Mouse (Mus musculus) midbrain, embryonic 13.5 days (tissue): ENCODE measurements around the gene Mnd1. TPM values are rescaled to one million over a fixed set of nuclear protein-coding genes. Genes with fewer than 3 reads are reported as not detected.

ENCODE experiments used
- ATAC-seq: fragments of 200-750 bp; cut with Nextera tagmentation; 2 replicates; pipeline ENCODE4 v1.8.0; 2017; ENCODE audit warnings: mild to moderate bottlenecking, moderate TSS enrichment, moderate library complexity
- H3K27ac ChIP-seq: fragments of 300-500 bp; sonication (generic); 2 replicates; pipeline ENCODE4 v1.5.1; 2015; ENCODE audit warnings: inconsistent platforms, mild to moderate bottlenecking, moderate library complexity
- H3K27me3 ChIP-seq: fragments of 300-500 bp; sonication (generic); 2 replicates; pipeline ENCODE4 v1.6.1; 2015; ENCODE audit warnings: mild to moderate bottlenecking, inconsistent platforms
- H3K36me3 ChIP-seq: fragments of 300-500 bp; sonication (generic); 2 replicates; pipeline ENCODE4 v1.6.1; 2015; ENCODE audit warnings: mild to moderate bottlenecking, inconsistent platforms
- H3K4me1 ChIP-seq: fragments of 300-500 bp; sonication (generic); replicated peaks from 2 replicates; pipeline ENCODE4 v1.6.1; 2015; ENCODE audit warnings: inconsistent platforms
- H3K4me2 ChIP-seq: fragments of 300-500 bp; sonication (generic); replicated peaks from 2 replicates; pipeline ENCODE4 v1.6.1; 2015; ENCODE audit warnings: moderate library complexity, mild to moderate bottlenecking, inconsistent platforms
- H3K4me3 ChIP-seq: fragments of 300-500 bp; sonication (generic); replicated peaks from 2 replicates; pipeline ENCODE4 v1.5.1; 2015; ENCODE audit warnings: mild to moderate bottlenecking, inconsistent platforms
- H3K9ac ChIP-seq: fragments of 300-500 bp; sonication (generic); replicated peaks from 2 replicates; pipeline ENCODE4 v1.6.1; 2015; ENCODE audit warnings: mild to moderate bottlenecking, inconsistent platforms
- H3K9me3 ChIP-seq: fragments of 300-500 bp; sonication (generic); 2 replicates; pipeline ENCODE4 v1.6.1; 2016; ENCODE audit warnings: mild to moderate bottlenecking, inconsistent platforms
- WGBS: fragments of 180-500 bp; shearing (Covaris S2); methylation state at CpG from one replicate; pipeline ENCODE4 v1.1.7; 2015; 5-methylcytosine and 5-hydroxymethylcytosine counted together
- polyA plus RNA-seq: library from polyadenylated mRNA; unstranded; fragments of >200 nt; fragmentation: Nextera tagmentation; extraction: Ambion mirVana; gene quantifications from 2 replicates; pipeline ENCODE4 v1.2.1, GENCODE M21; 2015

The Mnd1 gene
- polyA plus RNA-seq, 1 experiment from 2014 or later: 2.7 TPM

DNA sequence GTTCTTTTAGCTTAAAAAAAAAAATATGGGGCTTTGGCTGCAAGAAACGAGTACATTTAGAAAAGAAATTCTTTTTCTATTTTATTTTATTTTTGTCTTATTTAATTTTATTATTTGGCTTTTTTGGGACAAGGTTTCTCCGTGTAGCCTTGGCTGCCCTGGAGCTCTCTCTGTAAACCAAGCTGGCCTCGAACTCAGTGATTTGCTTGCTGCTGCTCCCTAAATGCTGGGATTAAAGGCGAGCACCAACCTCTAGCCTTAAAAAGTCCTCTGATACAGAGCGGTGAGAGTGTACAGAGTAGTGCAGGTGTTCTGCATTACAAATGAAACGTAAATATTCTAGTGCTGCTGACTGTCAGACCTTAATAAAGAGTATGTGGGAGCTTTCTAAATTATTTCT, 519 bp upstream of the Mnd1 start:
- Histone ChIP-seq H3K9me3 (no peaks in the 10 kb centered on the region), H3K27me3 (no peaks in the 10 kb centered on the region), H3K27ac (no peak overlapping the region; the same call in 1 of the 2 replicates), H3K4me2 (peak overlapping the region; percentile 92), H3K4me3 (no peak overlapping the region), H3K4me1 (peaks cover 15% of the 10 kb centered on the region), H3K9ac (no peak overlapping the region), H3K36me3 (peaks cover 20% of the 10 kb centered on the region)
- 54% methylated on average over 6 of the region's 6 CpGs for WGBS
- no peak for ATAC-seq

DNA sequence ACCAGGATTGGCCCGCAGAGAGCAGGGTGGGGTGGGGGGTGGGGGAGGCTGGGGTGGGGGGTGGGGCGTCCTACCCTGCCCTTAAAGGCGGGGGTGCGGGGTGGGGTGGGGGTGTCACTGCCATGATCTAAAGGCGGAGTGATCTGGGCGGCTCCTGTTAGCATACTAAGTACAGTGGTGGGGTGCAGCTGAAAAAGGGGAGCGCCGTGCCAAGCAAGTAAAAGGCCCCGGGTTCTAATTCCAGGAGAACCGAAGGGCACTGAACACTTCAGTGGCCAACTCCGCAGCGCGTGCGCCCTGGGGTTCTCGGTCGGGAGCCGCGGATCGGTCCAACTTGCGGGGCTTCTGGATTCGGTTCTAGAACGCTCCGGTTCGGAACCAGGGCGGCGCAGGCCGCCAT, 440 bp downstream of the Mnd1 start:
- Histone ChIP-seq H3K36me3 (peaks cover 15% of the 10 kb centered on the region), H3K4me1 (peaks cover 15% of the 10 kb centered on the region), H3K27ac (no peak overlapping the region), H3K4me3 (peak overlapping the region; percentile 49), H3K9me3 (no peaks in the 10 kb centered on the region), H3K9ac (peak overlapping the region; percentile 61), H3K4me2 (peak overlapping the region; percentile 92), H3K27me3 (no peaks in the 10 kb centered on the region)
- no peak; the same call in 1 of the 2 replicates for ATAC-seq
- WGBS: under 1% methylated on average over 27 of the region's 27 CpGs

DNA sequence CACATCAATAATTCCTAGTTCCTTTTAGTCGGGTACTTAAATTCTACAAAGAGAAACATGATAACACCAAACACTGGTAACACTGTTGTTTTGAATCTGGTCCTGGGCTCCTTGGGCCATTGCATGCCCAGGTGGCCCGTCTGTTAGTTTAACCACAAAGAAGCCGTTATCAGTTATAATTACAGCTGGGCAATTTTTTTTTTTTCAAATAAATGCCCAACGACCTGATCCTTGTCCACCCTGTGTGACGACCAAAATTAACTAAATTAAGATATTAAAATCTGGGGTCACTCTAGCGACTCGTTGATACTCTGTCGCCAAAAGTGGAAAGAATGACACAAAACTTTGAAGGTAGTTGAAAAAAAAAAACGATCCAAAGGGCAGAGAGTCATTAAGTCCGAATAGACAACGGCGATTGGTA, 855 bp downstream of the Mnd1 start:
- Histone ChIP-seq H3K36me3 (peaks cover 11% of the 10 kb centered on the region), H3K4me2 (peak overlapping the region; percentile 92; the same call in 1 of the 2 replicates), H3K4me3 (no peak overlapping the region; the same call in 1 of the 2 replicates), H3K4me1 (peaks cover 15% of the 10 kb centered on the region), H3K9ac (no peak overlapping the region), H3K27ac (no peak overlapping the region), H3K9me3 (no peaks in the 10 kb centered on the region), H3K27me3 (no peaks in the 10 kb centered on the region)
- 13% methylated on average over 12 of the region's 12 CpGs for WGBS
- no peak for ATAC-seq

DNA sequence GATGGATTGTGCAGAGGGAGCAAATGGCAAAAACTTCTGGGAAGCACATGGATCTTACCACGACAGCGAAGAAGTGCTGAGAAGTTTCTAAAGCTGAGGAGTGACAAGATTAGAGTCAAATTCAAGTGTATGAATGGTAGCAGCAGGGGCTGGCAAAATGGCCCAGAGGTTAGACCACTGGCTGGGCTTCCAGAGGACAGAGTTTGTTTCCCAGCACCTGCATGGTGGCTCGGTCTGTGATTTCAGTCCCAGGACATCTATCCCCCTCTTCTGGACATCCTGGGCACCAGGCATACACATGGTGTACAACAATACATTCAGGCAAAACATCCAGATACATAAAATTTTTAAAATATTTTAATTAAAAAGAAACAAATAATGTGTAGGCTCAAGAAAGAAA, 5.8 kb downstream of the Mnd1 start:
- Histone ChIP-seq H3K4me3 (no peak overlapping the region), H3K4me2 (no peak overlapping the region), H3K27me3 (no peaks in the 10 kb centered on the region), H3K27ac (no peak overlapping the region), H3K9ac (no peak overlapping the region), H3K36me3 (no peaks in the 10 kb centered on the region), H3K4me1 (no peaks in the 10 kb centered on the region), H3K9me3 (no peaks in the 10 kb centered on the region)
- ATAC-seq: no peak
- WGBS: 96% methylated on average over 3 of the region's 3 CpGs

DNA sequence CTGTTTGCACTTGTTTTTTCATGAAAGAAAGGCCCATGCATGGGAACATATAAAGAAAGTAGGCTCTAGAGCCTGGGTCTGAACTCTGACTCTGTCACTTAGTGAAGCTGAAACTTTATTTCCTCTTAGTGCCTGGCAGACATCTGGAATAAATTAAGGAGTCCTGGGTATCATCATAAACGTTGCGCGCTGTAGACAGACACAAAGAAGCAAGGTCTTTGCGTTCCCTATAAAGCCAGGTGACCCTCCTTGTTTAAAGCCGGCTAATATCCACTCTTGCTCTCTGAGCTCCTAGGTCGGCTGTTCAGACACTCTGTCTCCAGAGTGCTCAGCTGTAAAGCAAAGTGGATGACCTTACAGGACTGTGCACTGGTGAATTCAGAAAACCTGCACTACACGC, 14.6 kb downstream of the Mnd1 start:
- no peaks in the 10 kb centered on the region for H3K4me1 ChIP-seq
- H3K4me3 ChIP-seq: no peak overlapping the region
- H3K9me3 ChIP-seq: no peaks in the 10 kb centered on the region
- no peak overlapping the region for H3K27ac ChIP-seq
- no peaks in the 10 kb centered on the region for H3K27me3 ChIP-seq
- no peak for ATAC-seq
- no peaks in the 10 kb centered on the region for H3K36me3 ChIP-seq
- 82% methylated on average over 7 of the region's 7 CpGs for WGBS
- H3K9ac ChIP-seq: no peak overlapping the region
- H3K4me2 ChIP-seq: no peak overlapping the region

DNA sequence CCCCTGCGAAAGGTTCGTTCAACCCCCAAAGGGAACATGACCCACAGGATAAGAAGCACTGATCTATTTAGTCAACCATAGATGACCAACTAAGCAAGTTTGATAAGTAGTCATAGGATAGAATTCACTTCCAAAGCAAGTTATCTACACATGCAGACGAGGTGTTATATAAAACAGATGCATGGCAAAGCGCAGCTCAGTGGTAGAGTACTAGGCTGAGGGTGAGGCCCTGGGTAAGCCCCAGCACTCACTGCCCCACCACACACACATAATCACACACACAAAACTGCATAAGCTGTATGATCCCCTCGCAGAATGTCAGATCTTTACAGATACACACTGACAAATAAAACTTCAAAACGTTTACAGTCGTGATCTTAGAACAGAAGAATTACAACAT, 19.1 kb downstream of the Mnd1 start:
- Histone ChIP-seq H3K4me3 (no peak overlapping the region), H3K9ac (no peak overlapping the region), H3K4me1 (no peaks in the 10 kb centered on the region), H3K27me3 (no peaks in the 10 kb centered on the region), H3K27ac (no peak overlapping the region), H3K36me3 (no peaks in the 10 kb centered on the region), H3K4me2 (no peak overlapping the region), H3K9me3 (no peaks in the 10 kb centered on the region)
- WGBS: 90% methylated on average over 7 of the region's 7 CpGs
- ATAC-seq: no peak

DNA sequence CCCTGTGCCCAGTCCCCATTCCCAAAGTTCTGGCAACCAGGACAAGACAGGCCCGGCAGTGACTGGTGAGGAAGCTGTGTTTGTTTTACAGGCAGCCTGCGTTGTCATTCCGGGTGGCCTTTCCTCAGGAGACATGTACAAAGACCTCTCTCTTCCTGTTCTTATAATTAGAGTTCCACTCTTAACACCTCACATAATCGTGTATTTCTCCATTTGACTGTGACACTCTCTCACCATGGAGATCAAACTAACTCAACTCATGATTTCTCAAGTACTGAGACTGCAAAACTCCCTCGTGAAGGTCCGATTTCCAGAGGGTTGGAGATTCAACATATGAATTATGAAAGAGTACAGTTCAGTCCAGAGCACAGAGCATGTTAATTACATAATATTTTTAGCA, 19.7 kb downstream of the Mnd1 start:
- no peak overlapping the region for H3K4me3 ChIP-seq
- 77% methylated on average over 6 of the region's 6 CpGs for WGBS
- no peaks in the 10 kb centered on the region for H3K9me3 ChIP-seq
- no peak overlapping the region for H3K4me2 ChIP-seq
- H3K36me3 ChIP-seq: no peaks in the 10 kb centered on the region
- no peak overlapping the region for H3K9ac ChIP-seq
- H3K27ac ChIP-seq: no peak overlapping the region
- H3K4me1 ChIP-seq: no peaks in the 10 kb centered on the region
- ATAC-seq: no peak
- no peaks in the 10 kb centered on the region for H3K27me3 ChIP-seq

DNA sequence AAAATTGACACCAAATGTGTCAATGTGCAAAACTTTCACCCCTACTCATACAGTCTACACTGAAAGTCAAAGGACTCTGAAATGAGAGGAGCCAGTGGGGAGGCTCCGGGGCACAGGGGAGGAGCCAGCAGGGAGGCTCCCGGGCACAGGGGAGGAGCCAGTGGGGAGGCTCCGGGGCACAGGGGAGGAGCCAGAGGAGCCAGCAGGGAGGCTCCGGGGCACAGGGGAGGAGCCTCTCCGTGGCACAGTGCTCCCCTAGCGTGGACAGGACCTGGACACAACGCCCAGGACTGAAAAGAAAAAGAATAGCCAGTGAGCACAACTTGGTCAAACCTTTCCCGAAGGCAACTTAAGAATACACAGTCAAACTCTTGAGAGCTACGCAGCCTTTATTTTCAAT, 20.2 kb downstream of the Mnd1 start:
- Histone ChIP-seq H3K36me3 (no peaks in the 10 kb centered on the region), H3K27ac (no peak overlapping the region), H3K4me2 (no peak overlapping the region), H3K9me3 (no peaks in the 10 kb centered on the region), H3K9ac (no peak overlapping the region), H3K4me1 (no peaks in the 10 kb centered on the region), H3K27me3 (no peaks in the 10 kb centered on the region), H3K4me3 (no peak overlapping the region)
- 32% methylated on average over 9 of the region's 9 CpGs for WGBS
- 0 out of 2 replicates have a peak, but pooled peaks have one; percentile 34 for ATAC-seq

DNA sequence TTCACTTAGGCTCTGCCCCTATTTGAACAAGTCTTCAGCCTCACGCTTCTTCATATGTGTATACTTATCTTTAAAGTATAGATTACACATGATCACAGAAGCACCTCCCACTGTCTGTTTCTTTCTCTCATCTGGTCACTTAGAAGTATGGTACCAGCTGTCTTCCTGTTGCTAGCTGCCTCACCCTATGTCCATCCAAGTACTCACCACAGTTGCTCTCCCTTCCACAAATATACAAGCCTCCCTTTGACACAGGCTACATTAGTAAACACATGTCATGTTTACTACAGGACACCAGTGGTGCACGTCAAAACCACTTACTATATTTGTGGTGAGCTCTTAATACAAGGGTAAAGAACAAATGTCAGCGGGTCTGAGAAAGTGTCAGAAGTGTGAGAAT, 24.2 kb downstream of the Mnd1 start:
- Histone ChIP-seq H3K36me3 (no peaks in the 10 kb centered on the region), H3K9me3 (no peaks in the 10 kb centered on the region), H3K27me3 (no peaks in the 10 kb centered on the region), H3K9ac (no peak overlapping the region), H3K4me3 (no peak overlapping the region), H3K27ac (no peak overlapping the region), H3K4me1 (no peaks in the 10 kb centered on the region), H3K4me2 (no peak overlapping the region)
- WGBS: 93% methylated on average over 3 of the region's 3 CpGs
- ATAC-seq: no peak

DNA sequence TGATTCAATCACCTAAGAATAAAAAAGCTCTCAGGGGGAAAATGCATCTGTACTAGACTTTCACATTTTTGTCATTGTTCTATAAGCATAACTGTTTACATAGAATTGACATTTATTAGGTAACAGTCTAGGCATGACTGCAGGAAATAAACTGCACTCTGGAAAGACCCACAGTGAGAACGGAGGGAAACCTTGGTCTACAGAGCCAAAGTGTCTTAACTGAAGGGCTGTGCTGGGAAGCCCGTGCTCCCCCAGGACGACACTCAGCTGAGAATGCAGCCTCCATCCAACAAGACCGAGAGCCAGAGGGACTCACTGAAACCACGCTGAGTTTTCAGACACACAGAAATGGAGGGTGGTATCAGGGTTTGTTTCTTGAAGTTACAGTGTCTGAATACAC, 24.8 kb downstream of the Mnd1 start:
- Histone ChIP-seq H3K4me3 (no peak overlapping the region), H3K27ac (no peak overlapping the region), H3K9me3 (no peaks in the 10 kb centered on the region), H3K36me3 (no peaks in the 10 kb centered on the region), H3K4me2 (no peak overlapping the region), H3K9ac (no peak overlapping the region), H3K27me3 (no peaks in the 10 kb centered on the region), H3K4me1 (no peaks in the 10 kb centered on the region)
- ATAC-seq: no peak
- 81% methylated on average over 5 of the region's 5 CpGs for WGBS

DNA sequence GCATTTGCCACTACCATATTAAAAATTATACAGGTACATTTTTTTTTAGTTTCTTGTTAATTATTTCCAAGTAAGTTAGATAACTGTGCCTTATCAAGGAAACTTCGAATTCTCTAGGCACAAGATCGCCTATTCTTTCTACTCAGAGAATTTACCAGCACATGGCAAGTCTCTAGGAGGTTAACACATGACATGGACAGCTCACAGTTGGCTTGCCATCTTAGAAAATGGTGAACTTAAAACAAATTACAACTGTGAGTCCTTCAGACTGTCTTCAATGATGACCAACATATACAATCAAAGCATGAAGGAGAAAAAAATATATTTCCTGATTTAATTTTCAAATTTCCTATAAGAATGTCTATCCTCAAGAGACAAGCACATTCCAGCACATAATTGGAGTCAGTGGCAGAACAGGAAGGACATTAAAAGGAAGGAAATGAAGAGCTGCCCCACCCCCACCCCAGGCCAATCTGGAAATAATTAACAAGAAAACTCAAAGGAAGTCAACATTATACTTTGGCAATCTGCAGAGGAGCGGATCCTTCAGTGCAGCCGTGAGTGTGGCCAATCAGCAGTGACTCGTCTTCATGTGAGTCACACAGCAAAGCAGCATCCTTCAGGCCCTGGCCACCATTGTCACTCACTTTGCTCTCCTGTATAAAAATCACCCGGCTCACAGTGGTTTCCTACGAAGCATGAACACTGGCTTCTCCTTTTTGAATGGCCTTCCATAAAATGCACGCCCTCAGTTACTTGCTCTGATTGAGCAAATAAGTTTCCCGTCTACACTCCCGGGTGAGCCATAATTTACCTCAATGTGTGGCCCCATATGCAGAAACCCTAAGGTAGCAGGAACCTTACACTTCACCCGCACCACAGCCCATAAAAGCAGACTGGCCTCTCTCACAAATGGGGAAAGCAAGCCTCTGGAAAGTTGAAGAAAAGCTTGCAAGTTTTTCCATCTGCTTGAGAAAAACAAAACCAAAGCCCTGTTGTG, 26.4 kb downstream of the Mnd1 start:
- no peak for ATAC-seq

DNA sequence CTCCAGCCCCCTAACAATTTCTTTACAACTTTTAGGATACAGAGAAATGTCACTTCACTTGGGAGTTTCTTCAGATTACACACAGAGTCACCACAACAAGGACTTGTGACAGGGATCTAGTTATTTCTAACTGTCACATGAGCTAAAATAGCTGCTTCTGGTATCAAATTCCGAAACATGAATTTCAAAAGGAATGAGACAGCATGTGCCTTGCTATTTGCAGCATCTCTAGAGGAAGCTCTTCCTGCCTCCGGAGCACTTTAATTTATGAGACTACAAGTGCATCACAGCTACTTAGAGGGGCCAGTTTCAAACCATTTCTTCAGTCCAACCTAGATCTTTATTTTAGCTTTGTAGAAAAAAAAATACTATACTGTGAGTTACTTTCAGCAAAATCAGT, 28.2 kb downstream of the Mnd1 start:
- ATAC-seq: no peak
- H3K36me3 ChIP-seq: no peaks in the 10 kb centered on the region
- no peak overlapping the region for H3K4me3 ChIP-seq
- 90% methylated on average over 2 of the region's 2 CpGs for WGBS
- H3K4me2 ChIP-seq: no peak overlapping the region
- H3K9ac ChIP-seq: no peak overlapping the region
- no peak overlapping the region for H3K27ac ChIP-seq
- H3K4me1 ChIP-seq: no peaks in the 10 kb centered on the region
- H3K27me3 ChIP-seq: no peaks in the 10 kb centered on the region
- H3K9me3 ChIP-seq: no peaks in the 10 kb centered on the region

More for the DNA sequence above, 26.4 kb downstream of the Mnd1 start:
- Histone ChIP-seq H3K4me1 (no peaks in the 10 kb centered on the region), H3K9ac (no peak overlapping the region), H3K4me3 (no peak overlapping the region), H3K36me3 (no peaks in the 10 kb centered on the region), H3K27ac (no peak overlapping the region), H3K27me3 (no peaks in the 10 kb centered on the region), H3K4me2 (no peak overlapping the region), H3K9me3 (no peaks in the 10 kb centered on the region)
- WGBS: 83% methylated on average over 11 of the region's 11 CpGs
